Mouse (Mus musculus): ENCODE data around the gene Hist1h3f. TPM values are rescaled to one million over a fixed set of nuclear protein-coding genes. Genes with fewer than 3 reads are reported as not detected.
"Not testable (repeated sequence)": the region's sequence is repeated elsewhere in the genome, so short reads cannot be mapped to it uniquely, and the experiment has no call there.

Hist1h3f gene
- polyA plus RNA-seq, 1 experiment, result 9.6 TPM

GRCm38 (mm10) chr13:23541497-23541896 is 2.4 kb upstream of the Hist1h3f start:
- no peak for TF ChIP-seq POLR2A (IDR thresholded peaks at IDR 0.05; ENCODE audit: low read depth, low read length)
- no peak for TF ChIP-seq CTCF (IDR thresholded peaks at IDR 0.05; ENCODE audit: extremely low read depth, insufficient read length, insufficient replicate concordance, low read depth, low read length)
- Histone ChIP-seq H3K27ac (ENCODE audit: insufficient read depth, low read depth, low read length) (no peak overlapping the region), H3K27me3 (ENCODE audit: control insufficient read depth, insufficient read depth, low read length) (no peaks in the 10 kb centered on the region), H3K36me3 (ENCODE audit: control insufficient read depth, insufficient read depth, low read length) (no peaks in the 10 kb centered on the region), H3K4me3 (ENCODE audit: low read depth, low read length) (no peak overlapping the region), H3K4me1 (ENCODE audit: control insufficient read depth, insufficient read depth, insufficient read length, low read length) (peaks cover 3% of the 10 kb centered on the region; the same call in 1 of the 2 replicates)
- 83% methylated on average over 3 of the region's 3 CpGs for WGBS

DNA sequence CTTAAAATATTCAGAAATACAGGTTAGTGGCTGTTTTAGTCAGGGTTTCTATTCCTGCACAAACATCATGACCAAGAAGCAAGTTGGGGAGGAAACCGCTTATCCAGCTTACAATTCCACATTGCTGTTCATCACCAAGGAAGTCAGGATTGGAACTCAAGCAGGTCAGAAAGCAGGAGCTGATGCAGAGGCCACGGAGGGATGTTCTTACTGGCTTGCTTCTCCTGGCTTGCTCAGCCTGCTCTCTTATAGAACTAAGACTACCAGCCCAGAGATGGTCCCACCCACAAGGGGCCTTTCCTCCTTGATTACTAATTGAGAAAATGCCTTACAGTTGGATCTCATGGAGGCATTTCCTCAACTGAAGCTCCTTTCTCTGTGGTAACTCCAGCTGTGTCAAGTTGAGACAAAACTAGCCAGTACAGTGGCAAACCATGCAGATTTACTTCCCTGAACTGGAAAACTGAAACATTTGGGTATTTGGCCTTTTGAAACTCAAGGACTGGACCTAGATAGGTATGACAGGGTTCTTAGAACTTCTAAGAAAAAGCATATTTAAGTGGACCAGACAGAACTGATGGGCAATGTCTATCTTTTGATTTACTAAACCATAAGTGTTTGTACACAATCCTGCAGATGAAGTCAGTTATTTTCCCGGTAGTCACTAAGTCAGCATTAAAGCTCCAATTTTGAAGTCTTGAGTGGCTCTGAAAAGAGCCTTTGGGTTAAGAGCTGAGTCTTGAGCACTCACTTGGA is 1.4 kb upstream of the Hist1h3f start:
- Histone ChIP-seq H3K4me3 (ENCODE audit: low read depth, low read length) (peak overlapping the region; percentile 92), H3K27ac (ENCODE audit: insufficient read depth, low read depth, low read length) (peak overlapping the region; percentile 92)
- H3K27me3 ChIP-seq (ENCODE audit: control insufficient read depth, insufficient read depth, low read length); H3K4me1 ChIP-seq (ENCODE audit: control insufficient read depth, insufficient read depth, insufficient read length, low read length); H3K36me3 ChIP-seq (ENCODE audit: control insufficient read depth, insufficient read depth, low read length): not testable (repeated sequence)
- 14% methylated on average over 3 of the region's 3 CpGs for WGBS

GRCm38 (mm10) chr13:23542999-23543607 is 749 bp upstream of the Hist1h3f start, which contains the start of gene Hist1h2bh:
Gene Hist1h2bh, minus strand, starts transcription at chr13:23543392.
- not testable (repeated sequence) for H3K4me1 ChIP-seq (ENCODE audit: control insufficient read depth, insufficient read depth, insufficient read length, low read length); H3K27me3 ChIP-seq (ENCODE audit: control insufficient read depth, insufficient read depth, low read length); H3K36me3 ChIP-seq (ENCODE audit: control insufficient read depth, insufficient read depth, low read length)
- peak; percentile 53; the same call in 1 of the 2 replicates for TF ChIP-seq POLR2A (IDR thresholded peaks at IDR 0.05; ENCODE audit: low read depth, low read length)
- Histone ChIP-seq H3K4me3 (ENCODE audit: low read depth, low read length) (peak within 1 kb of the TSS; percentile 92), H3K27ac (ENCODE audit: insufficient read depth, low read depth, low read length) (peak within 1 kb of the TSS; percentile 92)
- WGBS, result under 1% methylated on average over 36 of the region's 42 CpGs

DNA sequence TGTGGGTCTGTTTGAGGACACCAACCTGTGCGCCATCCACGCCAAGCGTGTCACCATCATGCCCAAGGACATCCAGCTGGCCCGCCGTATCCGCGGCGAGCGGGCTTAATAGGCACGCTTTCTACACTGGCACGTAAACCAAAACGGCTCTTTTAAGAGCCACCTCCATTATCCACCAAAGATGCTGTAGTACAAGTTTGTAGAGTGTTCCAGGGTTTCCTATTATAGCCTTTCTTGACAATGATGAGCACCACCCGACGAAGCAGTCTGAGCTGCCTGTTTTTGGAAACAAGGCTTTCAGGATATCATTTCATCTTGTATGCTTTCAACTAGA is 902 bp downstream of the Hist1h3f start:
- not testable (repeated sequence) for H3K36me3 ChIP-seq (ENCODE audit: control insufficient read depth, insufficient read depth, low read length); H3K4me1 ChIP-seq (ENCODE audit: control insufficient read depth, insufficient read depth, insufficient read length, low read length); H3K27me3 ChIP-seq (ENCODE audit: control insufficient read depth, insufficient read depth, low read length)
- 0% methylated on average over 13 of the region's 14 CpGs for WGBS
- peak overlapping the region; percentile 89 for H3K27ac ChIP-seq (ENCODE audit: insufficient read depth, low read depth, low read length)
- peak overlapping the region; percentile 95 for H3K4me3 ChIP-seq (ENCODE audit: low read depth, low read length)

DNA sequence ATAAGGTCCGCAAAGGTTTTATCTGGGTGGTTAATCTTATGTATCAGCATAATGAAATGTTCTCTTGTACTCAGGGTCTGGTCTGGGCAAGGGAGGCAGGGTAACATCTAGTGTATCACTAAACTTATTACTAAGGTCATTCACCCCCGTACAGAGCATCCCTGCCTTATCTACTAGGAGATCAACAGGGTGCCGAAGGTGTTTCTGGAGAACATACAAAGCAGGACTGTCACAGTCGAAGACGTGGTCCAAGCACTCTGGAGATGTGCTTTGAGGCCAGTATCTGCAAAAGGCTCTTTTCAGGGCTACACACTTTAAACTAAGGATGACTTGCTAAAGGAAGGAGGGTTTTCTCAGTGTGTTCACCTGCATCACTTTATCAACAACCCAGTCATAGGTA is 2.8 kb downstream of the Hist1h3f start:
- WGBS, result 82% methylated on average over 5 of the region's 5 CpGs
- TF ChIP-seq CTCF (IDR thresholded peaks at IDR 0.05; ENCODE audit: extremely low read depth, insufficient read length, insufficient replicate concordance, low read depth, low read length) (no peak), POLR2A (IDR thresholded peaks at IDR 0.05; ENCODE audit: low read depth, low read length) (no peak)
- Histone ChIP-seq H3K36me3 (ENCODE audit: control insufficient read depth, insufficient read depth, low read length) (no peaks in the 10 kb centered on the region), H3K4me1 (ENCODE audit: control insufficient read depth, insufficient read depth, insufficient read length, low read length) (peaks cover 2% of the 10 kb centered on the region; the same call in 1 of the 2 replicates), H3K27ac (ENCODE audit: insufficient read depth, low read depth, low read length) (no peak overlapping the region), H3K4me3 (ENCODE audit: low read depth, low read length) (no peak overlapping the region), H3K27me3 (ENCODE audit: control insufficient read depth, insufficient read depth, low read length) (no peaks in the 10 kb centered on the region)

- TF ChIP-seq POLR2A (IDR thresholded peaks at IDR 0.05; ENCODE audit: low read depth, low read length) (no peak), CTCF (IDR thresholded peaks at IDR 0.05; ENCODE audit: extremely low read depth, insufficient read length, insufficient replicate concordance, low read depth, low read length) (no peak)
- Histone ChIP-seq H3K4me1 (ENCODE audit: control insufficient read depth, insufficient read depth, insufficient read length, low read length) (peaks cover 2% of the 10 kb centered on the region; the same call in 1 of the 2 replicates), H3K27ac (ENCODE audit: insufficient read depth, low read depth, low read length) (peak overlapping the region; percentile 53), H3K4me3 (ENCODE audit: low read depth, low read length) (no peak overlapping the region), H3K27me3 (ENCODE audit: control insufficient read depth, insufficient read depth, low read length) (no peaks in the 10 kb centered on the region), H3K36me3 (ENCODE audit: control insufficient read depth, insufficient read depth, low read length) (no peaks in the 10 kb centered on the region)
- 3% methylated on average over 3 of the region's 3 CpGs for WGBS
Measured at GRCm38 (mm10) chr13:23550761-23551145, 6.9 kb downstream of the Hist1h3f start.

- H3K27me3 ChIP-seq (ENCODE audit: control insufficient read depth, insufficient read depth, low read length); H3K4me1 ChIP-seq (ENCODE audit: control insufficient read depth, insufficient read depth, insufficient read length, low read length); H3K36me3 ChIP-seq (ENCODE audit: control insufficient read depth, insufficient read depth, low read length): not testable (repeated sequence)
- Histone ChIP-seq H3K4me3 (ENCODE audit: low read depth, low read length) (peak within 1 kb of the TSS; percentile 66), H3K27ac (ENCODE audit: insufficient read depth, low read depth, low read length) (peak within 1 kb of the TSS; percentile 53)
- TF ChIP-seq POLR2A (IDR thresholded peaks at IDR 0.05; ENCODE audit: low read depth, low read length), result peak; percentile 85
- whole genome bisulfite sequencing, result under 1% methylated on average over 47 of the region's 47 CpGs
Measured at GRCm38 (mm10) chr13:23551146-23551834, 7.4 kb downstream of the Hist1h3f start, which contains the start of gene Hist1h4f. Gene Hist1h4f, minus strand, starts transcription at chr13:23551648.

All from small intestine, adult 2 months (tissue).